Mouse (Mus musculus) left cerebral cortex, postnatal 10 days (tissue): ENCODE results near the gene Ccni. TPM values are rescaled to one million over a fixed set of nuclear protein-coding genes. Genes with fewer than 3 reads are reported as not detected.
A peak's percentile ranks its signal among the peaks of the same experiment; 100 is the strongest.

Experiments
- DNase-seq, 2 experiments: peaks; one replicate each; pipeline ENCODE4 v3.0.0; 2021 to 2022; ENCODE audit warnings: low spot score in 2 of 2, mixed read lengths in 1 of 2; ENCODE audit errors: extremely low spot score in 1 of 2
- intact Hi-C: fragments of 180-260 bp; cut with DNase I; formaldehyde crosslinking; loops from one replicate; pipeline ENCODE4 v1.15.1; 2025
- total RNA-seq, 2 experiments: library from RNA; stranded (reverse); gene quantifications; 2 replicates each; pipeline ENCODE4 v1.2.3; 2021

Ccni gene
- total RNA-seq, 2 experiments from 2014 or later: 312 to 335 TPM

GRCm38 (mm10) chr5:93145504-93145903, 60.8 kb downstream of the Ccni start:
- intact Hi-C loops: no loop called here
- DNase-seq: no peak

GRCm38 (mm10) chr5:93144874-93145273, 61.4 kb downstream of the Ccni start:
- no peak for DNase-seq
- intact Hi-C loops: no loop called here

- intact Hi-C loops: no loop called here
- DNase-seq: no peak
These were observed 62.8 kb downstream of the Ccni start for GRCm38 (mm10) chr5:93143360-93144091.

GRCm38 (mm10) chr5:93140747-93141146, 65.5 kb downstream of the Ccni start:
- intact Hi-C loops: no loop called here
- DNase-seq: no peak

- intact Hi-C loops: no loop called here
- no peak for DNase-seq
These were observed 66.9 kb downstream of the Ccni start for GRCm38 (mm10) chr5:93139350-93139749.

GRCm38 (mm10) chr5:93136956-93137586, 69.2 kb downstream of the Ccni start:
- intact Hi-C loops: no loop called here
- peak in 1 of 2 experiments; percentile 63 for DNase-seq

- DNase-seq: no peak
- intact Hi-C loops: no loop called here
These were observed 70.8 kb downstream of the Ccni start for GRCm38 (mm10) chr5:93135368-93136107.

- intact Hi-C loops: loop anchor here (5.0 kb wide), 1 partner anchor 41 kb away; the partner anchor contains the start of gene Sept11
- no peak for DNase-seq
These were observed 72.7 kb downstream of the Ccni start for GRCm38 (mm10) chr5:93133445-93134244.

Other genes starting within 250 kb of the Ccni start
- 1 to 10 TPM; 3.0 to 3.5 TPM for gene Sowahb, start 161.5 kb downstream of the Ccni start, total RNA-seq
- 100 to 1,000 TPM; 198 to 200 TPM for gene Sept11, start 113.1 kb downstream of the Ccni start, total RNA-seq
- gene 2010109A12Rik, start within 50 bp of the Ccni start, total RNA-seq: under 1 TPM in 1 of 2 experiments, not detected in 1; 0.95 TPM
- gene Ccng2, start 60.8 kb upstream of the Ccni start, total RNA-seq: 10 to 100 TPM; 31.5 to 35.9 TPM